Mouse (Mus musculus) lung, embryonic 16.5 days (tissue): ENCODE data around the gene Fdx1. TPM values are rescaled to one million over a fixed set of nuclear protein-coding genes. Genes with fewer than 3 reads are reported as not detected.

ENCODE experiments used
- ATAC-seq: fragments of 200-750 bp; cut with Nextera tagmentation; 2 replicates; pipeline ENCODE4 v1.8.0; 2017; ENCODE audit warnings: low read depth, mild to moderate bottlenecking, moderate library complexity
- H3K27ac ChIP-seq: fragments of 300-500 bp; sonication (generic); 2 replicates; pipeline ENCODE4 v1.5.1; 2014; ENCODE audit warnings: mild to moderate bottlenecking, control low read depth, low read length
- H3K27me3 ChIP-seq: fragments of 300-500 bp; sonication (generic); 2 replicates; pipeline ENCODE4 v1.6.1; 2014; ENCODE audit warnings: low read depth, low read length, mixed read lengths; ENCODE audit not compliant: control insufficient read depth, insufficient read depth
- H3K36me3 ChIP-seq: fragments of 300-500 bp; sonication (generic); 2 replicates; pipeline ENCODE4 v1.6.1; 2014; ENCODE audit warnings: low read length; ENCODE audit not compliant: control insufficient read depth, insufficient read depth
- H3K4me1 ChIP-seq: fragments of 300-500 bp; sonication (generic); replicated peaks from 2 replicates; pipeline ENCODE4 v1.6.1; 2014; ENCODE audit warnings: low read length, mixed read lengths; ENCODE audit not compliant: control insufficient read depth, insufficient read depth
- H3K4me2 ChIP-seq: fragments of 300-500 bp; sonication (generic); 2 replicates; pipeline ENCODE4 v1.6.1; 2014; ENCODE audit warnings: low read depth, low read length, control low read depth
- H3K4me3 ChIP-seq: fragments of 300-500 bp; sonication (generic); 2 replicates; pipeline ENCODE4 v1.5.1; 2014; ENCODE audit warnings: mild to moderate bottlenecking, low read length, control low read depth
- H3K9ac ChIP-seq: fragments of 300-500 bp; sonication (generic); 2 replicates; pipeline ENCODE4 v1.6.1; 2014; ENCODE audit warnings: low read length, control low read depth
- H3K9me3 ChIP-seq: fragments of 300-500 bp; sonication (generic); 2 replicates; pipeline ENCODE4 v1.6.1; 2016; ENCODE audit warnings: low read length; ENCODE audit not compliant: control insufficient read depth
- WGBS: fragments of 180-500 bp; shearing (Covaris S2); extraction: QIAGEN DNeasy Blood & Tissue Kit; methylation state at CpG from one replicate; pipeline ENCODE4 v1.1.7; 2014; 5-methylcytosine and 5-hydroxymethylcytosine counted together
- polyA plus RNA-seq: library from polyadenylated mRNA; unstranded; fragments of >200 nt; fragmentation: Nextera tagmentation; extraction: Ambion mirVana; gene quantifications from 2 replicates; pipeline ENCODE4 v1.2.1, GENCODE M21; 2015

Gene Fdx1
- polyA plus RNA-seq, 1 experiment from 2014 or later, result 115 TPM

DNA sequence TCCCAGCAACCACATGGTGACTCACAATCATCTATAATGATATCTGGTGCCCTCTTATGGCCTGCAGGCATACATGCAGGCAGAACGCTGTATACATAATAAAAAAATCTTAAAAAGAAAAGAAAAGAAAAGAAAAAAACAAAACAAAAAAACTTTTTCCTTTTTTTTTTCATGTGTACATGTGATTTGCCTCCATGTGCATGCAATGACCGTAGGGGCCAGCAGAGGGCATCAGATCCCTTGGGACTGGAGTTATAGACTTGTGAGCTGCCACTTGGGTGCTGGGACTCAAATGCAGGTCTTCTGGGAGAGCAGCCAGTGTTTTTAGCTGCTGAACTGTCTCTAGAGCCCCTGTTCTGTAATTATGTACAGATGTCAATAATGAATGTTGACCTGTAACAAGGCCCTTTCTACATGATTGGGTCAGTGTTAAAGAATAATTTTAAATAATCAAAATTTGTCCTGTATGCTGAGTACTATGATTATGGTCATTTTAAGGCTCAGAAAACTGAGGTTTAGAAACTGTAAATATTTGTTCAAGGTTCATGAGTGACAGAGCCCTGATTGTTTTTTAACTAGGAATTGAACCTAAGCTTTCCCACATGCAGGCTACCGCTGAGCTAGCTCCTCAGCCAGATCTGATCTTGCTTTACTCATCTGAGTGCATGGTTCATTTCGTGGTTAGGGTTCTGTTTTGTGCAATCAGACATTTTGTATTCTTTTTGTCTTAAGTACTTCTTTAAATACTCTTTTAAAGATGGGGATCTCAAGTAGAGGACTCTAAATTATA is 30.3 kb upstream of the Fdx1 start:
- no peak overlapping the region for H3K9ac ChIP-seq
- no peak overlapping the region for H3K27ac ChIP-seq
- no peaks in the 10 kb centered on the region for H3K36me3 ChIP-seq
- H3K27me3 ChIP-seq, result no peaks in the 10 kb centered on the region
- 78% methylated on average over 4 of the region's 4 CpGs for WGBS
- peaks cover 3% of the 10 kb centered on the region; the same call in 1 of the 2 replicates for H3K9me3 ChIP-seq
- no peak for ATAC-seq
- H3K4me3 ChIP-seq, result no peak overlapping the region
- H3K4me1 ChIP-seq, result peaks cover 4% of the 10 kb centered on the region; the same call in 1 of the 2 replicates
- no peak overlapping the region for H3K4me2 ChIP-seq

- 0% methylated on average over 1 of the region's 2 CpGs for WGBS
- Histone ChIP-seq H3K4me1 (peaks cover 4% of the 10 kb centered on the region; the same call in 1 of the 2 replicates), H3K9me3 (no peaks in the 10 kb centered on the region), H3K27me3 (no peaks in the 10 kb centered on the region), H3K36me3 (no peaks in the 10 kb centered on the region), H3K4me2 (no peak overlapping the region), H3K4me3 (no peak overlapping the region), H3K9ac (no peak overlapping the region), H3K27ac (no peak overlapping the region)
- peak; percentile 45; the same call in 1 of the 2 replicates for ATAC-seq
Observed at GRCm38 (mm10) chr9:51991241-51991876, 28.0 kb upstream of the Fdx1 start.

- no peaks in the 10 kb centered on the region for H3K27me3 ChIP-seq
- no peak overlapping the region for H3K4me3 ChIP-seq
- peaks cover 4% of the 10 kb centered on the region; the same call in 1 of the 2 replicates for H3K4me1 ChIP-seq
- no peak overlapping the region for H3K9ac ChIP-seq
- H3K36me3 ChIP-seq, result no peaks in the 10 kb centered on the region
- peak; percentile 43; the same call in 1 of the 2 replicates for ATAC-seq
- H3K4me2 ChIP-seq, result no peak overlapping the region
- H3K27ac ChIP-seq, result no peak overlapping the region
- 17% methylated on average over 2 of the region's 2 CpGs for WGBS
- H3K9me3 ChIP-seq, result no peaks in the 10 kb centered on the region
Observed at GRCm38 (mm10) chr9:51990828-51991227, 27.5 kb upstream of the Fdx1 start.

DNA sequence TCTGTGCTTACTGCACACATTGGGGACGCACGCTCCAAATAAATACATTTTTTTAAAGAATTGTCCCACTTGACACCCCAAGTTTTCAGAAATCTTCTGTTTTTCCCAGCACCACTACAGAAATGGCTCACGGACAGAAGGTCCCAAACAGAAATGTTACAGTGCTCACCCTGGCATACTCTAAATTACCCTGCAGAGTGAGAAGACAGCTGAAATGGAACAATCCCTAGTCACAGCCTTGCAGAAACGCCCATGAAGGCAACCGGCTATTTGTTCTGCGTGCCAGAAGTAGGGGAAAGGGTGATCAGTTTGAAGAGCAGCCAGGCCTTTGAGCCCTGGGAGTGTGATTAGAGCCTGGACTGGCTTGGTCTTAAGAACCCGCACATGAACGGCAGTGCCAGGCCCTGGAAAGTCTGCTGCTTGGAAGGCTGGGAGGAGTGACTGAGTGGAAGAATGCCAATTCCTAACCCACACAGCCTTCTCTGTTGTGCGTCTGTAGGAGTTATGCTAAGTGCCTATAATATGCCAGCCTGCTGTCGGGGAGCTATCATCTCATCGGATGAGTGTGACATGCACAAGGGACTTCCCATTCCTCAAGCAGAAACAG is 22.2 kb upstream of the Fdx1 start:
- Histone ChIP-seq H3K27me3 (no peaks in the 10 kb centered on the region), H3K9ac (peak overlapping the region; percentile 25; the same call in 1 of the 2 replicates), H3K4me3 (no peak overlapping the region), H3K36me3 (no peaks in the 10 kb centered on the region), H3K9me3 (no peaks in the 10 kb centered on the region), H3K4me2 (no peak overlapping the region), H3K27ac (no peak overlapping the region), H3K4me1 (no peaks in the 10 kb centered on the region)
- 61% methylated on average over 11 of the region's 11 CpGs for WGBS
- no peak for ATAC-seq

GRCm38 (mm10) chr9:51981131-51981530 is 17.8 kb upstream of the Fdx1 start:
- Histone ChIP-seq H3K4me2 (no peak overlapping the region), H3K36me3 (no peaks in the 10 kb centered on the region), H3K9ac (no peak overlapping the region), H3K27me3 (no peaks in the 10 kb centered on the region), H3K4me1 (no peaks in the 10 kb centered on the region), H3K27ac (no peak overlapping the region), H3K4me3 (no peak overlapping the region), H3K9me3 (no peaks in the 10 kb centered on the region)
- 62% methylated on average over 1 of the region's 1 CpGs for WGBS
- no peak for ATAC-seq

GRCm38 (mm10) chr9:51979301-51979700 is 15.9 kb upstream of the Fdx1 start:
- no peak overlapping the region for H3K4me2 ChIP-seq
- ATAC-seq, result no peak
- no peak overlapping the region for H3K27ac ChIP-seq
- 88% methylated on average over 6 of the region's 6 CpGs for WGBS
- H3K9ac ChIP-seq, result no peak overlapping the region
- H3K27me3 ChIP-seq, result no peaks in the 10 kb centered on the region
- no peak overlapping the region for H3K4me3 ChIP-seq
- no peaks in the 10 kb centered on the region for H3K9me3 ChIP-seq
- H3K4me1 ChIP-seq, result no peaks in the 10 kb centered on the region
- no peaks in the 10 kb centered on the region for H3K36me3 ChIP-seq

DNA sequence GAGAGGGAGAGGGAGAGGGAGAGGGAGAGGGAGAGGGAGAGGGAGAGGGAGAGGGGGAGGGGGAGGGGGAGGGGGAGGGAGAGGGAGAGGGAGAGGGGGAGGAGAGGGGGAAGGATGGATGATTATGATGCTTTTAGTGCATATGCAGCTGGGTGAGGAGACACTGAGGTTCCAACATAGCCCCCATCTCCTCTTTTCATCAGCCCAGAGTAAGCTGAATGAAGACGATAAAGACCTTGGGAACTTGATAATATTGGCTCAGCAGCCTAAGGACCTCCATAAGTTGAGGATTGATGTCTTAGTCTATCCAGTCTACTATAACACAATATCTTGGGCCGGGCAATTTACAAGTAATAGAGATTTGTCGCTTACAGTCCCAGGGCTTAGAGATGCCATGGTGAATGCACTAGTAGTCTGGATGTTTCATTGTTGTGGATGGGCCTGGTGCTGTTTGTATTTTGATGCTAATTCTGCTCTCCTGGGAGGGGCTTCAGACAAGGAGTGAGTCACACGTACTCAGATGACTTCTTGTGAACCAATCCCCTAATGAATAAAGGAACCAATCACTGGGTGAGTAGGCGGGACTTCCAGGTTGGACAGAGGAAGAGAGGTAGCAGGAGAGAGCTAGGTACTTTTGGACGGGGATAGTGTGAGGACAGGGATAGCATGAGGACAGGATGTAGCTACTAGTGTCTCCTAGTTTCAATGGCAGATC is 15.3 kb upstream of the Fdx1 start:
- no peaks in the 10 kb centered on the region for H3K36me3 ChIP-seq
- H3K27ac ChIP-seq, result no peak overlapping the region
- H3K27me3 ChIP-seq, result no peaks in the 10 kb centered on the region
- no peak overlapping the region for H3K9ac ChIP-seq
- H3K4me1 ChIP-seq, result no peaks in the 10 kb centered on the region
- WGBS, result 77% methylated on average over 6 of the region's 6 CpGs
- H3K4me3 ChIP-seq, result no peak overlapping the region
- ATAC-seq, result no peak
- no peaks in the 10 kb centered on the region for H3K9me3 ChIP-seq
- no peak overlapping the region for H3K4me2 ChIP-seq

DNA sequence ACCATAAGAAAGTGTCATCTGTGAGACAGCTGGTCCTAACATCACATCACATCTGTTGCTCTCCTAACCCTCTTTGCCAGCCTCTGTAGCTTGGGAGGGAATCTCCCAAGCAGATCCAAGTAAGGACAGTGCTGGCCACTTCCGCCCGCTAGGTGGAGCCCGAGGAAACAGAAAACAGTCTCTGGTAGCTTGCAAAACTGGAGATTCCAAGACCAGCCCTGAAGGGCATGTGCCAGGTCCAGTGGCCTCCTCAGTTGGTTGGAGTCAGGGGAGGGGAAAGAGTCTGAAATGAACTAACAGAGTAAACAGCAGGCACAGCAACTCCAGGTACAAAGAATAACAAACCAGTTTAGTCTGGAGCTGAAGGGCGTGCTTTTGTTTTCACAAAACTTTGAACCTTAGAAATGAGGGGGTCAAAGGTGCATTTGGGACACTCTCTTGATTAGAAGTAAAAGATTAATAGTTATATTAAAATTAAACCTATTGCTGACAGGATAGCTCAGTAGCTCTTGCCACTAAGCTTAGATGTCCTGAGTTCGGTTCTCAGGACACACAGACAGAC is 14.2 kb upstream of the Fdx1 start:
- ATAC-seq, result peak; percentile 83

More for the DNA sequence above, 14.2 kb upstream of the Fdx1 start:
- Histone ChIP-seq H3K36me3 (no peaks in the 10 kb centered on the region), H3K27ac (no peak overlapping the region), H3K4me1 (no peaks in the 10 kb centered on the region), H3K27me3 (no peaks in the 10 kb centered on the region), H3K9me3 (no peaks in the 10 kb centered on the region), H3K4me2 (no peak overlapping the region), H3K9ac (no peak overlapping the region), H3K4me3 (no peak overlapping the region)
- WGBS, result 43% methylated on average over 5 of the region's 5 CpGs
